Mouse (Mus musculus): Measurements from ENCODE around the gene Noxo1. TPM values are rescaled to one million over a fixed set of nuclear protein-coding genes. Genes with fewer than 3 reads are reported as not detected.

Gene Noxo1
- total and polyA plus RNA-seq, 3 experiments = 0.62 to 2.4 TPM; not detected in 1

DNA sequence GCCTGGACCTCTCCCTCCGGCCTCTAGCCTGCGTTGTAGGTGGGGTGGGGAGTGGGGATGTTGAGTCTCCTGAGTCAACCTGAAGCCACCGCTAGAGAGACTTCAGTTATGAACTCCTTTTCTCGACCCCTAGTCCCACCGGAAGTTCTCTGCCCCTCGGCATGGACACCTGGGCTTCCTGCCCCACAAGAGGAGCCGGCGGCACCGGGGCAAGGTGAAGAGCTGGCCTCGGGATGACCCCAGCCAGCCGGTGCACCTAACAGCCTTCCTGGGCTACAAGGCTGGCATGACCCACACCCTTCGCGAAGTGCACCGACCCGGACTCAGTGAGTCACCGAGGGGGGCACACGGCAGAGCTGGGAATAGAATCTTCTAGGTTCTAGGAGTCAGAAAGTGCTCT is 32.1 kb downstream of the Noxo1 start:
- H3K9me3 ChIP-seq (replicated peaks; ENCODE audit: insufficient read depth, low read length) = no peaks in the 10 kb centered on the region
- no peak overlapping the region for H3K9ac ChIP-seq (ENCODE audit: control insufficient read depth, low read depth, low read length, poor library complexity, severe bottlenecking)
- H3K36me3 ChIP-seq (ENCODE audit: control insufficient read depth in 1 of 2, insufficient read depth in 2 of 2, low read length in 2 of 2) = peaks cover 0 to 5% of the 10 kb centered on the region in 2 experiments; a peak in 1 of 4 replicates
- no peaks in the 10 kb centered on the region for H3K27me3 ChIP-seq (ENCODE audit: control insufficient read depth in 1 of 2, insufficient read depth in 2 of 2, low read length in 2 of 2)
- DNase-seq (ENCODE audit: low read depth, low spot score) = no peak
- peaks cover 0 to 12% of the 10 kb centered on the region in 2 experiments; a peak in 3 of 4 replicates for H3K4me1 ChIP-seq (ENCODE audit: control insufficient read depth in 1 of 2, insufficient read depth in 2 of 2, low read length in 2 of 2)
- peaks cover 10% of the 10 kb centered on the region for H3K79me2 ChIP-seq (ENCODE audit: control insufficient read depth, insufficient read depth, low read length, poor library complexity)
- no peak overlapping the region for H3K27ac ChIP-seq (ENCODE audit: control insufficient read depth, low read depth, low read length)
- TF ChIP-seq RAD21 (IDR thresholded peaks at IDR 0.05; ENCODE audit: low read depth, low read length) (no peak), RCOR1 (IDR thresholded peaks at IDR 0.05; ENCODE audit: low read depth, low read length) (no peak), GABPA (IDR thresholded peaks at IDR 0.05; ENCODE audit: low read depth, low read length) (no peak), USF2 (IDR thresholded peaks at IDR 0.05; ENCODE audit: borderline replicate concordance in 1 of 2, insufficient read depth in 1 of 2, low read depth in 1 of 2, low read length in 2 of 2) (no peak)
- H3K4me3 ChIP-seq (ENCODE audit: control insufficient read depth in 1 of 2, insufficient read depth in 1 of 2, low read depth in 2 of 2, low read length in 2 of 2) = no peak overlapping the region

DNA sequence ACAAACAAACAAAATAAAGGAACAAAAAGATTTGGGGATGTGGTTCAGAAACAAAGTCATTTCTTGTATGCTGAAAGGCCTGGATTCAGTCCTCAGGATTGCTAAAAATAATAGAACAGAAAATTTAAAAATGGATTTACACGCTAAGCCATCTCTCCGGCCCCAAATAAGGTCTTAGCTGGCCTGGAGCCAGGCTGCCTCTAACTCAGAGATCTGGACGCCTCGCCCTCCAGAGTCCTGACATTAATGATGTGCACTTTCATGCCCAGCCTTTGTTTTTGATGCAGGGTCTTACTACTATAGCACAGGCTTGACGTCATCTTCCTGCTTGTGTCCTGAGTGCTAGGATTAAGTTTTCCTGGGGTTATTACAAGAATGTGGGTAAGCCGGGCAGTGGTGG is 33.0 kb downstream of the Noxo1 start:
- no peak overlapping the region for H3K9ac ChIP-seq (ENCODE audit: control insufficient read depth, low read depth, low read length, poor library complexity, severe bottlenecking)
- H3K36me3 ChIP-seq (ENCODE audit: control insufficient read depth in 1 of 2, insufficient read depth in 2 of 2, low read length in 2 of 2) = peaks cover 0 to 5% of the 10 kb centered on the region in 2 experiments; a peak in 1 of 4 replicates
- DNase-seq (ENCODE audit: low read depth, low spot score) = no peak
- H3K9me3 ChIP-seq (replicated peaks; ENCODE audit: insufficient read depth, low read length) = no peaks in the 10 kb centered on the region
- H3K79me2 ChIP-seq (ENCODE audit: control insufficient read depth, insufficient read depth, low read length, poor library complexity) = peaks cover under 1% of the 10 kb centered on the region
- no peak for TF ChIP-seq SMC3 (IDR thresholded peaks at IDR 0.05; ENCODE audit: low read depth, low read length)
- TF ChIP-seq CHD1 (IDR thresholded peaks at IDR 0.05; ENCODE audit: low read depth, low read length) = no peak
- no peak for TF ChIP-seq MAFK (IDR thresholded peaks at IDR 0.05; ENCODE audit: borderline replicate concordance, low read depth, low read length)
- no peak for TF ChIP-seq SIN3A (IDR thresholded peaks at IDR 0.05; ENCODE audit: low read length)
- TF ChIP-seq E2F4 (IDR thresholded peaks at IDR 0.05; ENCODE audit: borderline replicate concordance, low read depth, low read length) = no peak
- TF ChIP-seq MAZ (IDR thresholded peaks at IDR 0.05; ENCODE audit: low read depth, low read length) = no peak
- no peak for TF ChIP-seq BHLHE40 (IDR thresholded peaks at IDR 0.05; ENCODE audit: borderline replicate concordance, low read depth, low read length)
- TF ChIP-seq HCFC1 (IDR thresholded peaks at IDR 0.05; ENCODE audit: low read depth, low read length) = no peak
- TF ChIP-seq ETS1 (IDR thresholded peaks at IDR 0.05; ENCODE audit: low read depth, low read length) = no peak
- no peak for TF ChIP-seq CHD2 (IDR thresholded peaks at IDR 0.05; ENCODE audit: low read length)
- TF ChIP-seq POLR2AphosphoS5 (IDR thresholded peaks at IDR 0.05; ENCODE audit: borderline replicate concordance, low read depth, low read length) = no peak
- no peak for TF ChIP-seq ZNF384 (IDR thresholded peaks at IDR 0.05; ENCODE audit: low read depth, low read length)
- TF ChIP-seq KAT2A (conservative IDR thresholded peaks at IDR 0.05; ENCODE audit: low read depth, low read length) = no peak
- no peak for TF ChIP-seq POLR2A (IDR thresholded peaks at IDR 0.05; ENCODE audit: control insufficient read depth in 1 of 2, insufficient read depth in 1 of 2, low read depth in 1 of 2, low read length in 2 of 2, poor library complexity in 1 of 2)
- no peak for TF ChIP-seq TAL1 (IDR thresholded peaks at IDR 0.05; ENCODE audit: low read length)
- TF ChIP-seq RAD21 (IDR thresholded peaks at IDR 0.05; ENCODE audit: low read depth, low read length) = no peak
- no peak for TF ChIP-seq ZKSCAN1 (IDR thresholded peaks at IDR 0.05; ENCODE audit: low read depth, low read length)
- H3K4me3 ChIP-seq (ENCODE audit: control insufficient read depth in 1 of 2, insufficient read depth in 1 of 2, low read depth in 2 of 2, low read length in 2 of 2) = no peak overlapping the region
- no peaks in the 10 kb centered on the region for H3K27me3 ChIP-seq (ENCODE audit: control insufficient read depth in 1 of 2, insufficient read depth in 2 of 2, low read length in 2 of 2)
- H3K27ac ChIP-seq (ENCODE audit: control insufficient read depth, low read depth, low read length) = no peak overlapping the region
- H3K4me1 ChIP-seq (ENCODE audit: control insufficient read depth in 1 of 2, insufficient read depth in 2 of 2, low read length in 2 of 2) = peaks cover 0 to 12% of the 10 kb centered on the region in 2 experiments; a peak in 3 of 4 replicates

Measured in MEL (cell line).